Mouse (Mus musculus) left cerebral cortex, postnatal 36 days (tissue): ENCODE results near the gene Abcg2. TPM values are rescaled to one million over a fixed set of nuclear protein-coding genes. Genes with fewer than 3 reads are reported as not detected.

Experiments
- DNase-seq, 2 experiments: peaks; one replicate each; pipeline ENCODE4 v3.0.0; 2021 to 2022; ENCODE audit warnings: low spot score in 2 of 2, mixed read lengths in 1 of 2
- intact Hi-C: fragments of 180-260 bp; cut with DNase I; formaldehyde crosslinking; loops from one replicate; pipeline ENCODE4 v1.15.1; 2025
- total RNA-seq, 2 experiments: library from RNA; stranded (reverse); gene quantifications; 2 replicates each; pipeline ENCODE4 v1.2.3; 2021

Gene Abcg2
- total RNA-seq, 2 experiments from 2014 or later: 18.4 to 22.9 TPM

GRCm38 (mm10) chr6:58629238-58629637, 44.9 kb downstream of the Abcg2 start:
- DNase-seq: no peak
- intact Hi-C loops: no loop called here

DNA sequence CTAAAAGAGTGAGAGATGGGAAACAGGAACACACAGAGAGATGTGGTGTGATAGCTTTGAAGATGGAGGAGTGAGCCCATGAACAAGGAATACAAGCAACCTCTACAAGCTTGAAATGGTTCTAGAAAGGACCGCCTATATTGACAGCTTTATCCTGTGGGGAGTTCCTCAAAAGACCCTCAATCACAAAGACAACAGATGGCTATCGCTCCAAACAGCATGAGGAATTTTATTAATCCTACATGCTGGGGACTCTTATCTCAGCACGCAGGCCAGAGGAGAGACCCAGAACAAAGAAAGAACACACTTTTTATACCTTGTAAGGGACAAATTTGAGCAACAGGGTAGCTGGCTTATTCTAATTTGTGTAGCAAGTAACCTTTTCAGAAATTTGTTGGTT, 48.1 kb downstream of the Abcg2 start:
- intact Hi-C loops: no loop called here
- no peak for DNase-seq

DNA sequence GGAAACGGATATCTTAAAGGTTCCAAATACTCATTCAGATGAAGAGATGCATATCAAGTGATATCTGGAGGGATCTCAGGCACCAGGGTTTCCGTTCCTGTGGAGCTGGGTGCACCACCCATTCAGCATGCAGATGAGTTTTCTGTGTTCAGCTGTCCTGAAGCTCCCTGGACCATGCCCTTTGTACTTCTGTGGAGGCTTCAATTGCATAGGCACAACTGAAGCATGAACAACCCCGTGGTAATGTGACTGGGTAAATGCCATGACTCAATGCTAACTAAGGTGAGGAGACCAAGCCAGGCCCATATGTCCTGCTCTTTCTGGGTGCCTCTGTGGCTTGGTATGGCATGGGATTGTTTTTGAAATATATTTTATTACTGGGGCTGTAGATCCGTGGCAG, 49.4 kb downstream of the Abcg2 start:
- intact Hi-C loops: no loop called here
- DNase-seq: no peak

GRCm38 (mm10) chr6:58638566-58638965, 54.2 kb downstream of the Abcg2 start:
- intact Hi-C loops: no loop called here
- DNase-seq: no peak

- intact Hi-C loops: no loop called here
- DNase-seq: no peak
Observed at GRCm38 (mm10) chr6:58639391-58639790, 55.1 kb downstream of the Abcg2 start.

DNA sequence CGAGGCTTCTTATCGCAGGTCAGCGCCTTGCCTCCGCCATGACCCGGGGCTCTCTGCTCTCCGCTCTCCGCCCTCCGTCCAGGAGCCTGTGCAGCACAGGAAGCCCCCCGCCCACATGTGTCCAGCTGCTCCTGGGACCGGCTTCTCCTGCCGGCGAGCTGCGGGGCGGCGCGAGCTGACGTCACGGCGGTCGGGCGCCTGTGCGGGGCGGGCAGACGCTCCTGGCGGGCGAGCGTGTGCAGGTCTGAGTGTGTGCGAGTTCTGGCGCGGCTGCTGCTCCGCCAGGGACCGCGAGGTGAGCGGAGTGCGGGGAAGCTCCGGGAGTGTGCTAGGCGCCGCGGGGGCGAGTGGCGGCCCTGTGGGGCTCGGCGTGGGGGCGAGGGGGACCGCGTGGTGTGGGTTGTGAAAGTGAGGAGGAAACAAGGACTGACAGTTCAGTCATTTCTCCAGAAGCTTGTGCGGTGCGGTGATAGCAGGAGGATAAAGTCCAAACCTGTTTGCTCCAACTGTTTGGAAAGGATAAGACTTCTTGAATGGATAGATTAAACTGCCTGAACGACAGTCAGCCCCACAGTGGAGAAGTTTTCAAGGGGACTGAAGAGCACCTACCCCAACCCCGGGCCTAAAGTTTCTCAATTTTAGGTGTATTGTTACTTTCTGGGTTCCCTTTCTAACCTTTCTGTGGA, 56.2 kb downstream of the Abcg2 start:
- intact Hi-C loops: no loop called here
- DNase-seq: peak; percentile 74 to 80

GRCm38 (mm10) chr6:58641056-58641799, 56.9 kb downstream of the Abcg2 start:
- DNase-seq: no peak
- intact Hi-C loops: no loop called here

- intact Hi-C loops: no loop called here
- DNase-seq: no peak
Observed at GRCm38 (mm10) chr6:58642191-58642590, 57.9 kb downstream of the Abcg2 start.

DNA sequence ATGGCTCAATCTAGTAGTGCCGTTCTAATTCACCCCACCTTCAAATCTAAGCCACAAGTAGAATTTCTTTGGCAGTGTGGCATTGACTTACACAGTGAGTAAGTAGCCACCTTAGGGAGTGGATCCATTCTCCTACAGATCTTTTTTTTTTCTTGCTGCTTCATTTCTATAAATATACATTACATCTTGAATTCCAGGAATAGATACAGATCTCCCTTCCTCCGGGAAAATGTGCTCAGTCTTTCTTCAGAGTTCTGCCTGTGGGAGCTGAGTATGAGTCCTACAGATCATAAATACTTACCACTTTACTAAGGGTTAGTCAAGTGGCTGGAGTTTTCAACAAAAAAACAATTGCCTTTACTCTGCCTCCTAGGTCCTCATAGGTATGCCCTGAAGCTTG, 60.3 kb downstream of the Abcg2 start:
- intact Hi-C loops: no loop called here
- no peak for DNase-seq

GRCm38 (mm10) chr6:58648100-58648749, 63.9 kb downstream of the Abcg2 start:
- DNase-seq: no peak

DNA sequence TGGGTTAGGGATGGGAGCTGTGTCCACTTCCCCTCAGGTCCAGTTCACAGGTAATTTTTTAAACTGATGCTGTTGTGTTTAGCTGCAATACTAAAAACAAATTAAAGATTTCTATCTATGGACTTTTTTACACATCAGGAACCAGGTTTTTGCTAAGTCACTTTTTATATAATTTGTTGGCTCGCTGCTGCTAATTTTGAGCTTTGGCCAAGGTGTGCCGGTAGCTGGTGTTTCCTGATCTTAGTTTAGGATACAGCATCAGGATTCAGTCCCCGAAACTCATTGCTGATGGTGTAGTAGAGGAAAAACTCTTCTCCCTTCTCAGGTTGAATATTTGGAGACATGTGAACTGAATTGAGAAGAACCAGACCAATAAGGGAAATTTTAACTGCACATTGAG, 65.8 kb downstream of the Abcg2 start:
- no peak for DNase-seq
- intact Hi-C loops: no loop called here

More at GRCm38 (mm10) chr6:58648100-58648749, 63.9 kb downstream of the Abcg2 start:
- intact Hi-C loops: no loop called here

DNA sequence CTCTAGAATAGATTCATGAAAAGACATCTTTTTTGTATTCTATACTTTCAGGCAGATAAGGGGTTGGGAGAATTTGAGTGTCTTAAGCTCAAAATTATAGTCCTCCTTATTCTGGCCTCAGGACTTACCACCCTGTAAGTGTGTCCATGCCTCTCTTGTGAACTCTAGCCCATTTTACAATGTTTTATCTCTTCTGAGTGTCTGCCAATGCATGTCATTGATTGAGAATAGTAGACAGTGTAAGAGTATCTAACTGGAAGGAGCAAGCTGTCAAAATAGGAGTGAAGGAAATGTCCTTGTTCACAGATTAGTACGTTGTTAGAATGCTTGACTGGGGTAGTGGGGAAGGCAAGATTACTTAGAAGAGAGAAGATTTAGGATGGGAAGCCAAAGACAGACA, 66.7 kb downstream of the Abcg2 start:
- intact Hi-C loops: no loop called here
- no peak for DNase-seq

DNA sequence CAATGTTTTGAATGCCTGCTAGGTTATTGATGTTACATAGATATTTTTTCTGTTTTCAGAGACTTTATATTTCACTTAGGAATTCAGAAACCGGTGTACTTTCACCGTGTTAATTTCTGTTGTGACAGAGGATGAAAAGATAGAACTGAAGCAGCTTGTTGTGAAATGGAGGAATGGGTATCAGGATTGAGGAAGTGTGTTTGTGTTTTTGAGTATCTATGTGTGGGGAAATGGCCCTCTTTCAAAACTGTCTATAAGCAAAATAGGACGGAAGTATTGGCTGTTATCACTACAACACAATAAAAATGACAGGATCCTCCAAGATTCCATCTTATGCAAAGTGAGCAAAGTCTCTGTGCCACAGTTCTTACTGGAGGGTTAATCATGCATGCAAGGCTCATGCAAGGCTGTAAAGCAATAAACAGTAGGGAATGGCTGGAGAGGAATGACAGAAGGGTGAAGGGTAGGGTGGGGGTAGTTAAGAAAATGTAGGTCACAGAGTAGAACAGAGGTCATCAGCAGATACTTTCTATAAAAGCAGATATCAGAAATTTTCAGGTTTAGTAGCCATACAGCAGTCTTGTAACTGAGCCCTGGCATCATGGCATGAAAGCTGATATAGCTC, 76.7 kb downstream of the Abcg2 start:
- intact Hi-C loops: no loop called here
- no peak for DNase-seq

GRCm38 (mm10) chr6:58677802-58678201, 93.5 kb downstream of the Abcg2 start:
- no peak for DNase-seq
- intact Hi-C loops: no loop called here

DNA sequence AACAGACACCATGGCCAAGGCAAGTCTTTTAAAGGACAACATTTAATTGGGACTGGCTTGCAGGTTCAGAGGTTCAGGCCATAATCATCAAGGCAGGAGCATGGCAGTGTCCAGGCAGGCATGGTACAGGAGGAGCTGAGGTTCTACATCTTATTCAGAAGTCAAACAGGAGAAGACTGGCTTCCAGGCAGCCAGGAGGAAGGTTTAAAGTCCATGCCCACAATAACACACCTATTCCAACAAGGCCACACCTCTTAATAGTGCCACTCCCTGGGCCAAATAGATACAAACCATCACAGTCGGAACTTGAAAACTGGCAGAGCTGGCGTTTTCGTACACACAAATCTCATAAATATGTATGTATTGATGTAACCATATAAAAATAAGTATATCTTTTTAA, 94.2 kb downstream of the Abcg2 start:
- intact Hi-C loops: no loop called here

DNA sequence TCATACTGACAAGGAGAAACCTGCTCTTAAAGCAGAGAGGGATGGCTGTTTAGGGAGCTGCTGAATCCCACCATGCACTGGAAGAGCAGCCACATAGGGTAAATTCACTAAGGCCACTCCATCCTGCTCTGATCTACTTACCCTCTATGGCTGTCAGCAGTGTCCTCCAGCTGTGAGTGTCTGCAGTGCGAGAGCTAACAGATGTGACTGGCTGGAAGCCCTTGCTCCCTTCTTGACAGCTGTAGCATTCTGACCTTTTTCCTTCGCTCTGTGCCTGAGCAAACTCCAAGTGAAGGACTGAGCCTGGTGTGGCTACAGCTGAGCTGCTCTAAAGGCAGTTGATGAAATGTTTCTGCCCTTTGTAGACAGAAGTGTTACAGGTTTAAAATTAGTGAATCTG, 107.3 kb downstream of the Abcg2 start:
- intact Hi-C loops: no loop called here
- DNase-seq: no peak

More for the DNA sequence above, 94.2 kb downstream of the Abcg2 start:
- DNase-seq: no peak

DNA sequence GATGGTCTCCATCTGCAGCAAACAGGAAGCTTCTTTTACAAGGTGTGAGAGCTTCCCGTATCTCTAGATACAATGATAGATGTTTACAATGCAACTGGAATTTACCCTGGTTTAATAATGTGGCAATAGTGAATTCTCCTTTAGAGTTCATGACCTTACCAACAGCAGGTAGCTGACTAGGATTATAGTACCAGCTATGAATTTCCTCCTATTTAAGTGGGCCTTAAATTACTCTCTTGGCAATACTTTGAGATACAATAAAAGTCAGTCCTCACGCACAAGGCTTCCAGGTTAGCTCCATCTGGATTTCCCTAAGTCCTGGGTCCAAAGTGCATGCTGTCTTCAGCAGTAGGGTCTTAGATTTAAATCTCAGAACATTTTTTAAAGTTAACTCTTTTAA, 109.9 kb downstream of the Abcg2 start:
- DNase-seq: no peak
- intact Hi-C loops: no loop called here

DNA sequence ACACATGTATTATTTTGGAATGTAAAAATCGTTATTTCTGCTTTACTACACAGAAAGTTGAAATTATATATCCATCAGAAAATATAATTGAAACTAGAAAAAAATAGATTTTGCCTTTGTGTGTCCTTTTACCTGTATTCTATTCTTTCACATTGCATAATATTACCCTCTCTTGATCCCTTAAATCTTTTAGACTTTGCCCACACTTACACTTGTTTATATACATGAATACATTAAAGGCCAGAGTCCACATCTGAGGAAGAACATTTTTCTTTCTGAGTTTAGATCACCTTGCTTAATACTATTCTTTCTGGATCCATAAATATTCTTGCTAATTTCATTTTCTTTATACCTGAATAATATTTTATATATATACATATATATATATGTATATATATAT, 110.4 kb downstream of the Abcg2 start:
- no peak for DNase-seq
- intact Hi-C loops: no loop called here

- DNase-seq: no peak
- intact Hi-C loops: no loop called here
Observed at GRCm38 (mm10) chr6:58710369-58710768, 126.0 kb downstream of the Abcg2 start.

DNA sequence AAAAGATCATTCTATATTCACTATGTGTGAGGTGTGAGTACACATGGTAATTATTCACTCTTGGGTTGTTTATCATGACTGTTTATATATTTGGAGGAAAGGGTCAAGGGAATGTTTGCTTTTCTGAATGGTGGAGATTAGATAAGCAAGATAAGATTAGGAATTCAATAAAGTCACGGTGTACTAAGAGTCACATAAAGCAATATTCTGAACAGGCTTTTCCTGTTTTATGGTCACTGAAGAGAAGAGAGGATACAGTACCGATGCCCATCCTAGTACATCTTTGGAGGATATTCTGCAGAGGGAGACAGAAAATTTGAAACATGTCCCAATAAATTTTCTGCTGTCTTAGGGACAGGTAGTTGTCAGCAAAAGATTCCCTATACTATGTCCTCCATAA, 127.6 kb downstream of the Abcg2 start:
- intact Hi-C loops: no loop called here
- DNase-seq: no peak
